Mouse (Mus musculus) heart, embryonic 10.5 days (tissue): ENCODE measurements around the gene Hsd17b2. TPM values are rescaled to one million over a fixed set of nuclear protein-coding genes. Genes with fewer than 3 reads are reported as not detected.

Source experiments
- DNase-seq: peaks from one replicate; pipeline ENCODE4 v3.0.0-alpha.2; 2017; ENCODE audit warnings: low spot score
- H3K27ac ChIP-seq: fragments of 300-500 bp; sonication (generic); 2 replicates; pipeline ENCODE4 v1.5.1; 2016; ENCODE audit warnings: mild to moderate bottlenecking
- H3K27me3 ChIP-seq: fragments of 300-500 bp; sonication (generic); 2 replicates; pipeline ENCODE4 v1.6.1; 2016; ENCODE audit warnings: mild to moderate bottlenecking; ENCODE audit not compliant: poor library complexity, insufficient read depth, severe bottlenecking
- H3K36me3 ChIP-seq: fragments of 300-500 bp; sonication (generic); 2 replicates; pipeline ENCODE4 v1.6.1; 2016; ENCODE audit warnings: mild to moderate bottlenecking, moderate library complexity
- H3K4me1 ChIP-seq: fragments of 300-500 bp; sonication (generic); 2 replicates; pipeline ENCODE4 v1.6.1; 2016; ENCODE audit warnings: mild to moderate bottlenecking
- H3K4me3 ChIP-seq: fragments of 300-500 bp; sonication (generic); 2 replicates; pipeline ENCODE4 v1.5.1; 2016; ENCODE audit warnings: mild to moderate bottlenecking, moderate library complexity
- H3K9me3 ChIP-seq: fragments of 300-500 bp; sonication (generic); 2 replicates; pipeline ENCODE4 v1.6.1; 2016; ENCODE audit warnings: mild to moderate bottlenecking, moderate library complexity
- WGBS: fragments of 180-500 bp; shearing (Covaris S2); methylation state at CpG from one replicate; pipeline ENCODE4 v1.1.7; 2016; 5-methylcytosine and 5-hydroxymethylcytosine counted together
- polyA plus RNA-seq: library from polyadenylated mRNA; unstranded; fragments of >200 nt; fragmentation: Nextera tagmentation; extraction: Ambion mirVana; gene quantifications from 2 replicates; pipeline ENCODE4 v1.2.1, GENCODE M21; 2016

Gene Hsd17b2
- polyA plus RNA-seq, 1 experiment from 2014 or later: 0.35 TPM

DNA sequence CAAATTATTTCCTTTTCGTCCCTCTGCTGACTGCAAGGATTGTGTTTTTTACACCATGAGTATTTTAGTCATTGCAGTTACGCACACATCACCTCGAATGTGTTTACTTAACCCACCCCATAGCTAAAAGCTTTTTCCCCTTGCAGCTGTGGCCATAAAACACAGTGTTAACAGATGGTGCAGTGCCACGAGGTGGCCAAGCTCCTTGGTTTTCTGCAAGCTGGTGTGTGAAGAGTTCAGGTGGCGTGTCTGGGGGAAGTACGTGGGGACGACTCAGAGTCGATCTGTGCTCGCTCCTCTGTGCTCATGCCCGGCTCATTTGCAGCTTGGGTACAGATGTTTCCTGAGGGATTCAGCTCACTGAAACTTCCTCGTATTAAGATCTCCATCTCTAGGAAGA lies 17.2 kb upstream of the Hsd17b2 start:
- Histone ChIP-seq H3K4me1 (no peaks in the 10 kb centered on the region), H3K27me3 (no peaks in the 10 kb centered on the region), H3K4me3 (no peak overlapping the region), H3K36me3 (no peaks in the 10 kb centered on the region), H3K9me3 (no peaks in the 10 kb centered on the region), H3K27ac (no peak overlapping the region)
- WGBS: 65% methylated on average over 11 of the region's 11 CpGs
- no peak for DNase-seq

DNA sequence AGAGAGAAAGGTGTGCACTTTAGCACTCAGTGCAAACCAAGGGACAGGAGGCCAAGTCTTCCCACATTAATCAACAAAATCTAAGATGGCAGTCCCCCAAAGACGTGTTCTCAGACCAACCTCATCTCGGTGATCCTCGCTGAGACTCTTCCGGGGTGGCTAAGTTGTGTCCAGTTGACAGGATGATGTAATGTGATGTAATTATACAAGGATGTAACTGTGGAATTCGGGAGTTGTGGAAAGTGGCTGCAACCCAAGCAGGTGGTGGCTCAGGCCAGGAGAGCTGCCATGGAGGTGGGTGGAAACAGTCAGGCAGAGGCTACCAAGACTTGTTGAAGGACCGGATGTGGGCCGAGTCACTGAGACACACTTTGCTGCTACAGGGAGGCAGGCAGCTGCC lies 13.8 kb upstream of the Hsd17b2 start:
- no peak for DNase-seq
- no peaks in the 10 kb centered on the region for H3K4me1 ChIP-seq
- H3K27ac ChIP-seq: no peak overlapping the region
- no peaks in the 10 kb centered on the region for H3K36me3 ChIP-seq
- WGBS: 76% methylated on average over 7 of the region's 7 CpGs
- no peaks in the 10 kb centered on the region for H3K27me3 ChIP-seq
- H3K4me3 ChIP-seq: no peak overlapping the region
- no peaks in the 10 kb centered on the region for H3K9me3 ChIP-seq

DNA sequence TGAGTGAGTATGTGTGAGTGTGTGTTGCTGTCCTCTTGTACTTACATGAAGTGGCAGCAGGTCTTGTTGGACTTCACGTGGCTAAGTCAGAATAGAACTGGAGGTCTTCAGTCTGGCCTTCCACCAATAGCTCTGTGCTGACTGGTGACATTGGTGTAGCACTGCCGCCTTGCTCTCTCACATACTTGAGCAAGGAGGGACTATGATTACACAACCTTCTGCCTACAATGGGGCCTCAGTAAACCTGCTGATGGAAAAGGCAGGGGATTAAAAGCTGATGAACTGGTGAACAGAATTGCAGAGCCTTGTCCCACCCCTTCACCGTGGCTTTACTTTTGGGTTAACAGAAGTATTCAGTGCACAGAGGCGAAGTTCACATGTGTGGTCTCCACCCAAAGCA lies 9.6 kb upstream of the Hsd17b2 start:
- no peaks in the 10 kb centered on the region for H3K27me3 ChIP-seq
- H3K4me3 ChIP-seq: no peak overlapping the region
- H3K4me1 ChIP-seq: no peaks in the 10 kb centered on the region
- no peaks in the 10 kb centered on the region for H3K36me3 ChIP-seq
- DNase-seq: no peak
- WGBS: 83% methylated on average over 4 of the region's 4 CpGs
- no peaks in the 10 kb centered on the region for H3K9me3 ChIP-seq
- no peak overlapping the region for H3K27ac ChIP-seq

DNA sequence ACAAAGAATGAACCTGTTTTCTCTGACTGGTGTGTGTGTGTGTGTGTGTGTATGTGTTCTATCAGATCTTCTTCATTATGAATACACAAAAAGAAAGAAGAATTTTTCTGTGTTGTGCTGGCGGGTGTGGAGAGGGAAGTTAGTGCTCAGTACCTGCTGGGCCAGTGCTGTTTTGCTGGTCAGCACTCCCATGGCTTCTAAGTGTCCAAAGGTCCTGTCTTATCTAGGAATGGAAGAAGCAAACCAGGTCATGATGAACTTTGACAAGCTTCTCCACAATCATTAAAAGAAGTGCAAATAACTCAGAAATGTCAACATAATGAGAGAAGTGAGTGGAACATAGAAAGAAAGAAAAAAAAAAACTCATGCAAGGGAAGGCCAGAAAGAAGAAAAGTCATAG lies 6.1 kb upstream of the Hsd17b2 start:
- H3K9me3 ChIP-seq: no peaks in the 10 kb centered on the region
- H3K27ac ChIP-seq: no peak overlapping the region
- H3K4me3 ChIP-seq: no peak overlapping the region
- no peaks in the 10 kb centered on the region for H3K4me1 ChIP-seq
- no peaks in the 10 kb centered on the region for H3K36me3 ChIP-seq
- 72% methylated on average over 1 of the region's 1 CpGs for WGBS
- no peaks in the 10 kb centered on the region for H3K27me3 ChIP-seq
- no peak for DNase-seq

DNA sequence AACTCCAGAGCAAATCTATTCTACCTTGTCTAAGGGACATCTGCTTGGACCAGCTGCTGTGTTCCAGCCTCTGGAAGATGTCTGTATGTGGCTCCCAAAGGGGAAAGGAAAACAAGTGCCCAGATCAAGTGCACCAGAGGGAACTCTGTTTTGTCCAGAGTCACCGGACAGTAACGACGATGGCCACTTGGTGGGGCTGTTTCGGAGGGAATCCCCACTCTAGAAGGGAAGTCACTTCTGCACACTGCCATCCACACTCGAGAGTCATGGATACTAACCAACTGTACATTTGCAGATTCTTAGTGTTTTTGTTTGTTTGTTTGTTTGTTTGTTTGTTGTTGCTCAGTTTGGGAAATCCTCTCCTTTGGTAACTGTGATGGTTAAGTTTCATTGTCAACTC lies 4.5 kb upstream of the Hsd17b2 start:
- H3K9me3 ChIP-seq: no peaks in the 10 kb centered on the region
- no peaks in the 10 kb centered on the region for H3K27me3 ChIP-seq
- peaks cover 5% of the 10 kb centered on the region for H3K4me1 ChIP-seq
- no peak overlapping the region for H3K27ac ChIP-seq
- WGBS: 39% methylated on average over 5 of the region's 5 CpGs
- no peak overlapping the region for H3K4me3 ChIP-seq
- H3K36me3 ChIP-seq: no peaks in the 10 kb centered on the region
- no peak for DNase-seq

DNA sequence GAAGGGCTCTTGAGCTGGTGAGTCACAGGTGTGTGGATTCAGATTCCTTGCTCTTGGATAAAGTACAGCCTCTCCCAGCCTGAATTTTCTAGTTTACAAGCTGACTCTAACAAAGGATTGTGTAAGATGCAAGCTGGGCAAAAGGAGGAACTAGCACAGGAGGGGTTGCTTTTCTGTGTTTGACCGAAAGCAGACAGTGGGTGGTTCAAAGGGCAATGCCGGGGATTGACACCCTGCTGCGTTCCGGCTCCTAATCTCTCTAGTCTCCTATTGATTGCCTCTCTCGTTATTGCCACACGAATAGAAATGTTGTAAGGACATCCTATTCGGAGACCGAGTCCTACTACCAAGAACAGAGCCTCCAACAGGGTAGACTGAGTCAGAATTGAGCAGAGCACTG lies 1.0 kb upstream of the Hsd17b2 start:
- H3K9me3 ChIP-seq: no peaks in the 10 kb centered on the region
- H3K27ac ChIP-seq: no peak overlapping the region
- WGBS: 71% methylated on average over 8 of the region's 8 CpGs
- no peak for DNase-seq
- H3K4me3 ChIP-seq: no peak overlapping the region
- H3K27me3 ChIP-seq: no peaks in the 10 kb centered on the region
- H3K36me3 ChIP-seq: no peaks in the 10 kb centered on the region
- peaks cover 5% of the 10 kb centered on the region for H3K4me1 ChIP-seq

DNA sequence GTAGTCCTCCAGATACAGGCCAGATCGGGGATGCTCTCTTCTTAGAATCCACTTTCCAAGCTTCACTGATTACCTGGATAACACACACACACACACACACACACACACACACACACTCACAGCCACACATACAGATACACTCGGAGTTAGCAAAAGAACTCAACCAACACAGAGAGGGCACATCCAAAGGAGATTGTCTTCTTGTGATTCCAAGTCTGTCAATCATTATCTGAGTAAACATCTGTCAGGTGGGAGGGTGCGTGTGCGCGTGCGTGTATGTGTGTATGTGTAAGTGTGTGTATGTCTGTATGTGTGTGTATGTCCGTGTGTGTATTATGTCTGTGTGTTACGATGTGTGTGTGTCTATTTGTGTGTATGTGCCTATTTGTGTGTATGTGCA lies 458 bp upstream of the Hsd17b2 start:
- H3K4me3 ChIP-seq: no peak overlapping the region
- no peaks in the 10 kb centered on the region for H3K36me3 ChIP-seq
- WGBS: 90% methylated on average over 8 of the region's 8 CpGs
- H3K27me3 ChIP-seq: no peaks in the 10 kb centered on the region
- DNase-seq: no peak
- H3K27ac ChIP-seq: no peak overlapping the region
- no peaks in the 10 kb centered on the region for H3K9me3 ChIP-seq
- peaks cover 5% of the 10 kb centered on the region for H3K4me1 ChIP-seq

DNA sequence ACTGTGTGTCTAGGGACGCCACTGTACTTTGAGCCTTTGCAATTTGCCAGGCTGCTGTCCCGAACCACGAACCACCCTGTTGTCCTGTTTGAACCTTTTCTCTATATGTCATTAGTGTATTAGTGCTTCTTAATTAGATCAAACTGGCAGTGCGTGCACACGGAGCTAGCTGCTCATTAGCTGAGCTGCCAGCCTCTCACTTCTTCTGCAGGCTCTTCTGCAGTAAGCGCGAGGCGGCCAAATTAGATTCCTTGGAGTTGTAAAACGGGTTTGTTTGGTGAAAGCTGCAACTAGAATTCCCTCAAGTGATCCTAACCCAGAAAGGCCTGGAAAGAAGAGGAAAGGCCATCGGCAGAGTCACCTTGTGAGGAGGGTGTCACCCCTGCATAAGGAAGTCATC lies 997 bp downstream of the Hsd17b2 start:
- Histone ChIP-seq H3K27ac (no peak overlapping the region), H3K36me3 (no peaks in the 10 kb centered on the region), H3K4me3 (no peak overlapping the region), H3K4me1 (peaks cover 5% of the 10 kb centered on the region), H3K27me3 (no peaks in the 10 kb centered on the region), H3K9me3 (no peaks in the 10 kb centered on the region)
- WGBS: 69% methylated on average over 10 of the region's 10 CpGs
- DNase-seq: no peak

DNA sequence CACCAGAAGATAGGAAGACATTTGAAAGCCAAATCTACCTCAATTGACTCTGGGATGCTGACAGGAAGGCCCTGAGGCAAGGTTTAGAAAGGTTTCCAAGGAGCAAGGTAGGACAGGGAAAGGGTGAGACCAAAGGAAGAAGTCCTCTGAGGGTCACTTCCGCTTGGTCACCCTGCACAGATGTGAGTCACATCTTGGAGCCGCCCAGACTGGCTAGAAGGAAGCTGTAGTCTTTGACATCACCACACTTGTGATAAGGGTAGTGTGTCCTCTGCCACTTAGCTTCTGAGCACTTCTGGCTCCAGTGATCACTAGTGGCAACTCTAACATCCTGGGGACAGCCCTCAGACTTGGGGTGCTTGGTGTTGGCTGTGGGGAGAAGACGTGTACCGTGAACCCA lies 4.4 kb downstream of the Hsd17b2 start:
- Histone ChIP-seq H3K27me3 (no peaks in the 10 kb centered on the region), H3K4me1 (peaks cover 5% of the 10 kb centered on the region), H3K4me3 (no peak overlapping the region), H3K36me3 (no peaks in the 10 kb centered on the region), H3K9me3 (no peaks in the 10 kb centered on the region), H3K27ac (no peak overlapping the region)
- no peak for DNase-seq
- WGBS: 72% methylated on average over 4 of the region's 4 CpGs

DNA sequence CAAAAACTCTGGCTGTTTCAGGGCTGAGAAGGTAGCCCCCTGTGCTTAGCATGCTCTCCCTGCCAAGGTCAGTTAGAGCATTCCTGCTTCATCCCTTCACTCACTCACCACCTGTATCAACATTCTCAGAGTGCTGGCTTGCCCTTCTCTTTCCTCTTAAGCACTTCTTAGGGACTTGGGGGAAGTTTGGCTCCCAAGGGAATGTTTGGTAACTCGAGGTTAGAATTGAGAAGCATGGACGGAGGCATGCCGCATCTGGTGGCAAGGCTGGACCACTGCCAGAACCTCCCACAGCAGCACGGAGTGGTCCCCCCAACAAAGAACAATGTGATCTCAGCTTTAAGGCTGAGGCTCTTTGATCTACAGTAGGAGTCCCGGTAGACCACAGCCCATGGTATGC lies 10.5 kb downstream of the Hsd17b2 start:
- WGBS: 68% methylated on average over 5 of the region's 5 CpGs
- no peaks in the 10 kb centered on the region for H3K27me3 ChIP-seq
- no peak overlapping the region for H3K4me3 ChIP-seq
- H3K36me3 ChIP-seq: no peaks in the 10 kb centered on the region
- H3K27ac ChIP-seq: no peak overlapping the region
- H3K4me1 ChIP-seq: no peaks in the 10 kb centered on the region
- H3K9me3 ChIP-seq: no peaks in the 10 kb centered on the region
- DNase-seq: no peak

DNA sequence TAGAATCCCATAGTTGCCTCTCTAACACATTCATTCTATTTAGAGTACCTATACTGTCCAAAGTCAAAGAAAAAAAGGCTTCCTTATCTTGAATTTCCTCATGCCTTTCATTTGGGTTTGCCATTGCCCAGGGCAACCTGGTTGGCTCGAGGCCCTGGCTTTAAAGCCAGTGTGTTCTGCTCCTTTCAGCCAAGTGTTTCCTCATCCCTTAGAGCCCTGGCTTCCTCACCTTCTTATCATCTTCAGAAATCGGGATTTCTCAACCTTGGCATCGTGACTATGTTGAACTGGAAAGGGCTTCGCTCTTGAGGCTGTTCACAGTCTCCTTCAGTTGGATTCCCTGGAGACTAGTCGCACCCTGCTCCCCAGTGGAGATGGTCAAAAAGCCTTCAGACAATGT lies 12.9 kb downstream of the Hsd17b2 start:
- no peak for DNase-seq
- WGBS: 84% methylated on average over 5 of the region's 5 CpGs
- Histone ChIP-seq H3K36me3 (no peaks in the 10 kb centered on the region), H3K27me3 (no peaks in the 10 kb centered on the region), H3K4me3 (no peak overlapping the region), H3K27ac (no peak overlapping the region), H3K9me3 (no peaks in the 10 kb centered on the region), H3K4me1 (no peaks in the 10 kb centered on the region)

DNA sequence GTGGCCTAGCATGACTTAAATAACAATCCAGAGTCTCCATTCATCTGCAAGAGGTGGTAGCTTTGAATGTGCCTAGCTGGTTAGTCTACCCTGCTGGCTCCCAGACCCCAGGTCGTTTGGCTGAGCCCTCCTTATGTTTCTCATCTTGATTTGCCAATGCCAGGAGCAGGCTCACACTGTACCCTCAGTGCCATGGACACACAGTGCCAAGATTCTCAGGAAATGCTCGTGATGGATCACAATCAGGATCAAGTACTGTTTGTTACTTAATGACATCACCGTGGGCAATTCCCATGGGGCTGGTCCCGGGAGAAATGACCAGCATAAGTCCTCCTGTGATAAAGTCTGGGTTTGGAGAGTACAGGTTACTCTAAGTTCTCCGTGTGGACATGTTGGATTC lies 14.2 kb downstream of the Hsd17b2 start:
- Histone ChIP-seq H3K4me1 (no peaks in the 10 kb centered on the region), H3K4me3 (no peak overlapping the region), H3K36me3 (no peaks in the 10 kb centered on the region), H3K9me3 (no peaks in the 10 kb centered on the region), H3K27me3 (no peaks in the 10 kb centered on the region), H3K27ac (no peak overlapping the region)
- 67% methylated on average over 5 of the region's 5 CpGs for WGBS
- no peak for DNase-seq

DNA sequence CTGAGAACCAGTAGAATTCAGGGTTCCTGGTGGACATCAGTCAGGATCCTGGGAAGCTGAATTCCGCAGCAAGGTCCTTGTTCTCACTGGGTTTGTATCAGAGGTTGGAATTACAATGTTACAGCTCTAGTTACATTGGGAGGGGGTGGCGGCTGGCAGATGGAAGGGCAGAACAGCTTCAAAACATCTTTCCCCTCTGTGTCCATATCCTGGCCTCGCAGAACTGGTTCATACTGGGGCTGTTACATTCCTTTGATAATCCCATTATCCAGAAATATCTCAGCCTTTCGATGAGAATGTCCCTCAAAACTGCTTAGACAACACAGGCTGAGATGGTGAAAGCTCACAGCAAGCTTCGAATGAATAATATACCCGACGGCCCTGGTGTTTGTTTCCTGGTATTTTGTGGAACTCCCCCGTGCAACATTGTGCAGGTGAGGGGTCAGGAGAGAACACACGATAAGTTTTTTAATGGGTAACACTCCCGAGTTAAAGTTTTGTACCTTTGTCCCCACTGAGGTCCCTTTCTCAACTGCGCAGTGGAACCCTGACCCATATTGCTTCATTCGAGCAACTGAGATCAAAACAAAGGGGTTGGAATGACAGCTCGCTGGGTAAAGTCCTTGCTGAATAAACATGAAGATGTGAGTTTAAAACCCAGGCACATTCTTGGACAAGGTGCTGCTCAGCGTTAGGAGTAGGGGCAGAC lies 16.6 kb downstream of the Hsd17b2 start:
- Histone ChIP-seq H3K27me3 (no peaks in the 10 kb centered on the region), H3K4me3 (no peak overlapping the region), H3K4me1 (no peaks in the 10 kb centered on the region), H3K9me3 (no peaks in the 10 kb centered on the region; the same call in 1 of the 2 replicates), H3K27ac (no peak overlapping the region), H3K36me3 (no peaks in the 10 kb centered on the region)
- no peak for DNase-seq
- WGBS: 75% methylated on average over 14 of the region's 14 CpGs

DNA sequence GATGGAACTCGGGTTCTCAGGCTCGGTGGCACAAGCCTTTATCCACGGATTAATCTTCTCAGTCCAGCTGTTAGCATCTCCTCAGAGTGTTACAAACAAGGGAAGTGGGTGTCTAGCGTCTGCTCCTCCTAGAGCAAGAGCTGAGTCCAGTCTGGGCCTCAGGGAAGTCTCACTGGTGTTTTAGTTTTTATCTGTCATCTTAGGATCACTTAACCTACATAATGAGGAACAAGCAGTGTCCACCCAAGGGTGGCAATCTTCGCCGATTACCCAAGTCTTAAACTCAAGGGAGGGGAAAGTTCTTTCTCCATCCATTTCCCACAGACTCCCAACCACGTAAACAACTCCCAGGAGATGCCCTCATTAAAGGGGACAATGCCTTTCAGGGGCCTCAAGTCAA lies 24.8 kb downstream of the Hsd17b2 start:
- no peak for DNase-seq
- Histone ChIP-seq H3K9me3 (no peaks in the 10 kb centered on the region; the same call in 1 of the 2 replicates), H3K4me1 (peaks cover 7% of the 10 kb centered on the region; the same call in 1 of the 2 replicates), H3K27me3 (no peaks in the 10 kb centered on the region), H3K36me3 (no peaks in the 10 kb centered on the region), H3K27ac (no peak overlapping the region), H3K4me3 (no peak overlapping the region)
- WGBS: 57% methylated on average over 7 of the region's 7 CpGs
